Mouse (Mus musculus): ENCODE measurements around the gene Mxd1. TPM values are rescaled to one million over a fixed set of nuclear protein-coding genes. Genes with fewer than 3 reads are reported as not detected.
A peak's percentile ranks its signal among the peaks of the same experiment; 100 is the strongest.

Mxd1 gene
- polyA plus RNA-seq, 1 experiment = 31.4 TPM

DNA sequence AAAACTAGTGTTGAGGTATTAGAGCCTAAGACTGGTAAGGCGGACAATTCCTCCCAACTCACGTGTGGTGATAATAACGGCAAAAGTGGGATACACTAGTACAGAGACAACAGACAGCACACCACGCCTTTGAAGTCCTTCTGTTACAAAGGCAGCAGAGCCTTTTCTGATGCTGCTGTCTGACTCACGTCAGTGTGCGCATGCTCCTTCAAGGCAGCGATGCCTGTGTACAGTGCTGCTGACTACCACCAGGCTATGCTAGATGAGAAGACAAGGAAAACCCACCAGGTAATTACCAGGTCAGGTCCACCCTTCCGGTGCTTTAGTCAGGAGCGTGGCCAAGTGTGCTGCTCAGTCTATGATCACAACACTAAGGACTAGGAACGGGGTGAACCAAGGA, 1.9 kb downstream of the Mxd1 start:
- peak overlapping the region; percentile 98 for H3K4me3 ChIP-seq (ENCODE audit: control insufficient read depth, low read depth, low read length)
- H3K36me3 ChIP-seq (ENCODE audit: control insufficient read depth, insufficient read depth, low read length) = peaks cover 1% of the 10 kb centered on the region; the same call in 1 of the 2 replicates
- H3K27ac ChIP-seq (ENCODE audit: control insufficient read depth, insufficient read depth, low read depth, low read length) = no peak overlapping the region
- no peaks in the 10 kb centered on the region for H3K27me3 ChIP-seq (ENCODE audit: control insufficient read depth, insufficient read depth, low read length)
- peaks cover 7% of the 10 kb centered on the region for H3K4me1 ChIP-seq (ENCODE audit: control insufficient read depth, insufficient read depth, low read length)
- TF ChIP-seq POLR2A (IDR thresholded peaks at IDR 0.05; ENCODE audit: control insufficient read depth, low read depth, low read length) (no peak), CTCF (IDR thresholded peaks at IDR 0.05; ENCODE audit: control insufficient read depth, insufficient read depth, insufficient replicate concordance, low read depth, low read length) (no peak)

DNA sequence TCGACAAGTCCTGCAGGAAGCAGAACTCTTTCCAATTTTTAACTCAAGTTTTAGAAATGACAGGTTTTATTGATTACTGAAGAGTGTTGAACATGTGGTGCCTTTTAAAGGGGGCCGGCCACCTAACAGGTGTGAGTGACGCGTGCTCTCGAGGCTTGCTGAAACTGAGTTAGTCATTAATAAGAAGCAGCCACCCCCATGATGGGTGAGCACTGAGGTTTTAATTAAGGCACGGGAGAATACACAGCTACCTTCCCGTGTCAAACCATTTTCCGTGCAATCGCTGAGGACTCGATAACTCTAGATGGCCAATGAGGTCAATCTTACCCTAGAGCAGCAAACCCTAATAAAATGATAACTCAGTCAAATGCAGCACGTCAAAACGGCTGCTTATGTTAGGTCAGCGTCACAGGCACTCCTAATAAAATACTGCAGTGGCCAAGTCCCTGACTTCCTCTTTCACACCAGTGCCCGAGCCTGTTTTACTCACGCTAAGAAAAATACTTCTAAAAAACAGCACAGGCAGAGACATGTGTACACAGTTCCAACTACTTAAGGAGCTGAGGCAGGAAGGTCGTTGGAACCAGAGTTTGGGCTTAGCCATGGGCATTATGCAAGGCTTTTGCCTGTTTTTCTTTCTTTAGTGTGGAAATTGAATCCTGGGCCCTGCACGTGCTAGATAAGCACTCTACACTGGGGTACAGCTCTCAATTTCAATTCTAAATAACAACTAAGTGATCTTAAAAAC, 3.2 kb downstream of the Mxd1 start:
- no peak for TF ChIP-seq CTCF (IDR thresholded peaks at IDR 0.05; ENCODE audit: control insufficient read depth, insufficient read depth, insufficient replicate concordance, low read depth, low read length)
- Histone ChIP-seq H3K27me3 (ENCODE audit: control insufficient read depth, insufficient read depth, low read length) (no peaks in the 10 kb centered on the region), H3K4me1 (ENCODE audit: control insufficient read depth, insufficient read depth, low read length) (peaks cover 7% of the 10 kb centered on the region), H3K27ac (ENCODE audit: control insufficient read depth, insufficient read depth, low read depth, low read length) (no peak overlapping the region), H3K4me3 (ENCODE audit: control insufficient read depth, low read depth, low read length) (no peak overlapping the region), H3K36me3 (ENCODE audit: control insufficient read depth, insufficient read depth, low read length) (peaks cover 1% of the 10 kb centered on the region; the same call in 1 of the 2 replicates)

- Histone ChIP-seq H3K27ac (ENCODE audit: control insufficient read depth, insufficient read depth, low read depth, low read length) (no peak overlapping the region), H3K4me1 (ENCODE audit: control insufficient read depth, insufficient read depth, low read length) (peaks cover 6% of the 10 kb centered on the region), H3K36me3 (ENCODE audit: control insufficient read depth, insufficient read depth, low read length) (peaks cover 1% of the 10 kb centered on the region; the same call in 1 of the 2 replicates), H3K4me3 (ENCODE audit: control insufficient read depth, low read depth, low read length) (no peak overlapping the region), H3K27me3 (ENCODE audit: control insufficient read depth, insufficient read depth, low read length) (no peaks in the 10 kb centered on the region)
- TF ChIP-seq POLR2A (IDR thresholded peaks at IDR 0.05; ENCODE audit: control insufficient read depth, low read depth, low read length) (no peak), CTCF (IDR thresholded peaks at IDR 0.05; ENCODE audit: control insufficient read depth, insufficient read depth, insufficient replicate concordance, low read depth, low read length) (no peak)
Observed at GRCm38 (mm10) chr6:86665076-86665475, 3.9 kb downstream of the Mxd1 start.

DNA sequence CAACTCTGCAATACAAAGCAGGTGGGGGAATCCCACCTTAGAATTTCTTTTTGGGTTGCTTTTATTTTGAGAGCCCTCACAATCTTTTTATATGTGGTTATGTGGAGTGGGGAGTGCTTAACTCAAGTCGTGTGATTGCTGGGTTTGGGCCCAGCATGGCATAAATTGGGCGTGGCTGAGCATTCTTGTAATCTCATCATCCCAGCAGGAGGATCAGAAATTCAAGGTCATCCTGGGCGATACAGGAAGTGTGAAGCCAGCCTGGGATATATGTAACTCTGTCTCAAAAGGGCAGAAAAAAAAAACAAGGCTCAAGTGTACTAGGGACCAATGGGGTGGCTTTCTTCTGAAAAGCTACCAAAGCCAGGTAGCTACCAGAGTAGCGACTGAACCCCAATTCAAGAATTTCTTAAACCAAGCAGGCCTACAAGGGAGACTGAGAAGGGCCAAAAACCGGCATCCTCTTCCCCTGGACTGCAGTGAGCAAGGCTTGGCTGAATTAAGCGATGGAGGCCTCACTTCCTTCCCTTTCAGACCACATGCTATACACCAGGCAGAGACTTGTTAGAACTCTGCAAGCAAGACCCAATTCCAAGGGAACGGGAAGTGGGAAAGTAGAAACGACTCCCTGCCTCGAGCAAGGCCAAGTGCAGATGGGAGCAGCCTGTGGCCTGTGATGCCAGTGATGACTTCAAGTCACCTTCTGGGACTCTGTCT, 8.6 kb downstream of the Mxd1 start:
- H3K36me3 ChIP-seq (ENCODE audit: control insufficient read depth, insufficient read depth, low read length) = no peaks in the 10 kb centered on the region; the same call in 1 of the 2 replicates
- no peaks in the 10 kb centered on the region; the same call in 1 of the 2 replicates for H3K4me1 ChIP-seq (ENCODE audit: control insufficient read depth, insufficient read depth, low read length)
- TF ChIP-seq CTCF (IDR thresholded peaks at IDR 0.05; ENCODE audit: control insufficient read depth, insufficient read depth, insufficient replicate concordance, low read depth, low read length) (no peak), POLR2A (IDR thresholded peaks at IDR 0.05; ENCODE audit: control insufficient read depth, low read depth, low read length) (no peak)
- no peak overlapping the region for H3K4me3 ChIP-seq (ENCODE audit: control insufficient read depth, low read depth, low read length)
- peak overlapping the region; percentile 21; the same call in 1 of the 2 replicates for H3K27ac ChIP-seq (ENCODE audit: control insufficient read depth, insufficient read depth, low read depth, low read length)
- H3K27me3 ChIP-seq (ENCODE audit: control insufficient read depth, insufficient read depth, low read length) = no peaks in the 10 kb centered on the region

GRCm38 (mm10) chr6:86658501-86658900, 10.5 kb downstream of the Mxd1 start:
- TF ChIP-seq CTCF (IDR thresholded peaks at IDR 0.05; ENCODE audit: control insufficient read depth, insufficient read depth, insufficient replicate concordance, low read depth, low read length) (no peak), POLR2A (IDR thresholded peaks at IDR 0.05; ENCODE audit: control insufficient read depth, low read depth, low read length) (no peak)
- Histone ChIP-seq H3K27me3 (ENCODE audit: control insufficient read depth, insufficient read depth, low read length) (no peaks in the 10 kb centered on the region), H3K4me3 (ENCODE audit: control insufficient read depth, low read depth, low read length) (no peak overlapping the region), H3K4me1 (ENCODE audit: control insufficient read depth, insufficient read depth, low read length) (peaks cover 3% of the 10 kb centered on the region), H3K36me3 (ENCODE audit: control insufficient read depth, insufficient read depth, low read length) (no peaks in the 10 kb centered on the region; the same call in 1 of the 2 replicates), H3K27ac (ENCODE audit: control insufficient read depth, insufficient read depth, low read depth, low read length) (no peak overlapping the region)

GRCm38 (mm10) chr6:86654270-86654916, 14.6 kb downstream of the Mxd1 start:
- Histone ChIP-seq H3K27me3 (ENCODE audit: control insufficient read depth, insufficient read depth, low read length) (no peaks in the 10 kb centered on the region), H3K4me3 (ENCODE audit: control insufficient read depth, low read depth, low read length) (no peak overlapping the region), H3K4me1 (ENCODE audit: control insufficient read depth, insufficient read depth, low read length) (peaks cover 3% of the 10 kb centered on the region), H3K36me3 (ENCODE audit: control insufficient read depth, insufficient read depth, low read length) (peaks cover 1% of the 10 kb centered on the region), H3K27ac (ENCODE audit: control insufficient read depth, insufficient read depth, low read depth, low read length) (peak overlapping the region; percentile 30; the same call in 1 of the 2 replicates)
- TF ChIP-seq POLR2A (IDR thresholded peaks at IDR 0.05; ENCODE audit: control insufficient read depth, low read depth, low read length) (no peak), CTCF (IDR thresholded peaks at IDR 0.05; ENCODE audit: control insufficient read depth, insufficient read depth, insufficient replicate concordance, low read depth, low read length) (0 out of 2 replicates have a peak, but pooled peaks have one; percentile 4)

GRCm38 (mm10) chr6:86653026-86653425, 15.9 kb downstream of the Mxd1 start:
- Histone ChIP-seq H3K36me3 (ENCODE audit: control insufficient read depth, insufficient read depth, low read length) (peaks cover 2% of the 10 kb centered on the region), H3K27ac (ENCODE audit: control insufficient read depth, insufficient read depth, low read depth, low read length) (no peak overlapping the region), H3K4me3 (ENCODE audit: control insufficient read depth, low read depth, low read length) (no peak overlapping the region), H3K27me3 (ENCODE audit: control insufficient read depth, insufficient read depth, low read length) (no peaks in the 10 kb centered on the region), H3K4me1 (ENCODE audit: control insufficient read depth, insufficient read depth, low read length) (peaks cover 3% of the 10 kb centered on the region)
- TF ChIP-seq CTCF (IDR thresholded peaks at IDR 0.05; ENCODE audit: control insufficient read depth, insufficient read depth, insufficient replicate concordance, low read depth, low read length) = no peak
- no peak for TF ChIP-seq POLR2A (IDR thresholded peaks at IDR 0.05; ENCODE audit: control insufficient read depth, low read depth, low read length)

All from testis, adult 2 months (tissue).